8 mouse cellular contexts compared by ENCODE assay signal in the genomic region with DNA sequence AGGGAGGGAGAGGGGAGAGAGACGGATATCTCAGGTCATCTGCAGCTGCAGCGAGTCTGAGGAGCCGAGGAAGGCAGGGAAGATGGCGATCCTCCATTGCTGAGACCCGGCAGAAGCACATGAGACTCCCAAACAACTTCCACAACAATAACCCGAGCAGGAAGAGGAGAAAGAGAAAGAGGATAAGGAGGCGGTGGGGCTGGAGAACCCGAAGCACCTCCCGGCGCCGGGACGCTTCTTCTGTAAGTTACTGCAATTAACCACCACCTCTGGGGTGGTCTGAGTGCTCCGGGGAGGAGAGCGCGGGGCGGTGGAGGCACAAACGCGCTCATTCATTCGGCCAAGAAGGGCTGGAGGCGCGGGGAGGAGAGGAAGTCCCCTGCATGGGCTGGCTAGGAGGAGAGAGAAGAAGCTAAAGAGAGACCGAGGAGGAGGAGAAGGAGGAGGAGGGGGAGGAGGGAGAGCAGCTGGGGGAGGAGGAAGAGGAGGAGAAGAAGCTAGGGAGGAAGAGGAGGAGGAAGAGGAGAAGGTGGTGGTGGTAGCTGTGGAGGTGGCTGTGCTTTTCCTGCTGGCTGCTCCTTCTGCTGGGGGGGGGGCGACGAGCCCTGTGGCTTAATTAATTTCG. TPM values are rescaled to one million over a fixed set of nuclear protein-coding genes. Genes with fewer than 3 reads are reported as not detected.
DNase-seq lines count a peak whose midpoint lies in the region; ATAC-seq lines count a peak whose summit lies in the region.

No protein-coding gene starts in this region.

- WGBS in intestine, embryonic 15.5 days = under 1% methylated on average over 24 of the region's 25 CpGs
- 1% methylated on average over 24 of the region's 25 CpGs for WGBS in limb, embryonic 11.5 days
- 2% methylated on average over 23 of the region's 25 CpGs for WGBS in midbrain, embryonic 15.5 days

- H3K36me3 ChIP-seq in intestine, embryonic 15.5 days = no peaks in the 10 kb centered on the region
- no peaks in the 10 kb centered on the region for H3K36me3 ChIP-seq in limb, embryonic 11.5 days (ENCODE audit: control insufficient read depth, insufficient read depth, low read length)
- no peaks in the 10 kb centered on the region for H3K36me3 ChIP-seq in midbrain, embryonic 15.5 days (replicated peaks)

- H3K4me3 ChIP-seq in intestine, embryonic 15.5 days (replicated peaks) = peak overlapping the region; percentile 66
- peak overlapping the region; percentile 57 for H3K4me3 ChIP-seq in limb, embryonic 11.5 days (ENCODE audit: low read depth, low read length)
- peak overlapping the region; percentile 84 for H3K4me3 ChIP-seq in midbrain, embryonic 15.5 days

- H3K9ac ChIP-seq in intestine, embryonic 15.5 days = peak overlapping the region; percentile 84
- peak overlapping the region; percentile 97 for H3K9ac ChIP-seq in limb, embryonic 11.5 days (ENCODE audit: low read length)
- H3K9ac ChIP-seq in midbrain, embryonic 15.5 days = peak overlapping the region; percentile 96

- peaks cover 14% of the 10 kb centered on the region; the same call in 1 of the 2 replicates for H3K4me1 ChIP-seq in intestine, embryonic 15.5 days (replicated peaks)
- peaks cover 7% of the 10 kb centered on the region for H3K4me1 ChIP-seq in limb, embryonic 11.5 days (ENCODE audit: control insufficient read depth, insufficient read depth, low read length)
- H3K4me1 ChIP-seq in midbrain, embryonic 15.5 days = peaks cover 20% of the 10 kb centered on the region

- H3K4me2 ChIP-seq in intestine, embryonic 15.5 days (replicated peaks) = peak overlapping the region; percentile 93
- H3K4me2 ChIP-seq in limb, embryonic 11.5 days (ENCODE audit: low read depth, severe bottlenecking) = peak overlapping the region; percentile 76
- peak overlapping the region; percentile 84 for H3K4me2 ChIP-seq in midbrain, embryonic 15.5 days

- H3K27me3 ChIP-seq in intestine, embryonic 15.5 days (replicated peaks) = no peaks in the 10 kb centered on the region
- no peaks in the 10 kb centered on the region for H3K27me3 ChIP-seq in limb, embryonic 11.5 days (ENCODE audit: control insufficient read depth, insufficient read depth, low read length)
- H3K27me3 ChIP-seq in midbrain, embryonic 15.5 days (replicated peaks) = no peaks in the 10 kb centered on the region

- peak overlapping the region; percentile 96 for H3K27ac ChIP-seq in intestine, embryonic 15.5 days
- peak overlapping the region; percentile 93 for H3K27ac ChIP-seq in limb, embryonic 11.5 days (replicated peaks; ENCODE audit: low read depth, low read length)
- H3K27ac ChIP-seq in midbrain, embryonic 15.5 days = peak overlapping the region; percentile 99

- DNase-seq in embryo, embryonic 10 days (ENCODE audit: low spot score) = peak; percentile 72
- DNase-seq in embryo, embryonic 9.5 days (ENCODE audit: extremely low spot score) = no peak
- DNase-seq in cerebellum, adult 8-10 months = peak; percentile 34
- peak; percentile 39 to 48 for DNase-seq in frontal cortex, postnatal 14 days (ENCODE audit: low spot score in 2 of 2)
- DNase-seq in limb, embryonic 11.5 days (ENCODE audit: low spot score) = peak; percentile 78
- peak; percentile 60 to 71 for DNase-seq in urinary bladder, postnatal 4 days (ENCODE audit: low spot score in 2 of 2)

- no peaks in the 10 kb centered on the region for H3K9me3 ChIP-seq in intestine, embryonic 15.5 days
- H3K9me3 ChIP-seq in limb, embryonic 11.5 days (ENCODE audit: control insufficient read depth, low read length) = no peaks in the 10 kb centered on the region
- no peaks in the 10 kb centered on the region for H3K9me3 ChIP-seq in midbrain, embryonic 15.5 days

- peak; percentile 57 for ATAC-seq in intestine, embryonic 15.5 days
- ATAC-seq in limb, embryonic 11.5 days (ENCODE audit: insufficient number of reproducible peaks, low FRiP score, low TSS enrichment, low read depth) = 0 out of 2 replicates have a peak, but pooled peaks have one; percentile 24
- peak; percentile 37 for ATAC-seq in midbrain, embryonic 15.5 days (replicated peaks)

RNA-seq across cellular contexts. Expression of a gene that starts 3.3 kb away (rescaled TPM):
- 2.8 and 3.2 TPM in 2 replicates for polyA plus RNA-seq in intestine, embryonic 15.5 days (2015; fragmentation: Nextera tagmentation; extraction: Ambion mirVana)
- 9.5 and 11.4 TPM in 2 replicates for polyA plus RNA-seq in limb, embryonic 11.5 days (2014; fragmentation: Nextera tagmentation; extraction: Ambion mirVana)
- 14.6 and 16.8 TPM in 2 replicates for polyA plus RNA-seq in midbrain, embryonic 15.5 days (2015; fragmentation: Nextera tagmentation; extraction: Ambion mirVana)
